Mouse (Mus musculus) limb, embryonic 10.5 days (tissue): ENCODE measurements around the gene P4ha1. TPM values are rescaled to one million over a fixed set of nuclear protein-coding genes. Genes with fewer than 3 reads are reported as not detected.

Experiments
- DNase-seq: peaks from one replicate; pipeline ENCODE4 v3.0.0-alpha.2; 2017; ENCODE audit warnings: low spot score
- H3K27ac ChIP-seq: fragments of 300-500 bp; sonication (generic); 2 replicates; pipeline ENCODE4 v1.5.1; 2016; ENCODE audit warnings: mild to moderate bottlenecking
- H3K27me3 ChIP-seq: fragments of 300-500 bp; sonication (generic); 2 replicates; pipeline ENCODE4 v1.6.1; 2016; ENCODE audit warnings: low read depth, mild to moderate bottlenecking; ENCODE audit not compliant: poor library complexity, severe bottlenecking
- H3K36me3 ChIP-seq: fragments of 300-500 bp; sonication (generic); 2 replicates; pipeline ENCODE4 v1.6.1; 2016; ENCODE audit warnings: mild to moderate bottlenecking, moderate library complexity
- H3K4me1 ChIP-seq: fragments of 300-500 bp; sonication (generic); 2 replicates; pipeline ENCODE4 v1.6.1; 2016
- H3K4me3 ChIP-seq: fragments of 300-500 bp; sonication (generic); 2 replicates; pipeline ENCODE4 v1.5.1; 2016; ENCODE audit warnings: mild to moderate bottlenecking, moderate library complexity
- H3K9me3 ChIP-seq: fragments of 300-500 bp; sonication (generic); replicated peaks from 2 replicates; pipeline ENCODE4 v1.6.1; 2016; ENCODE audit warnings: mild to moderate bottlenecking
- WGBS: fragments of 180-500 bp; shearing (Covaris S2); methylation state at CpG from one replicate; pipeline ENCODE4 v1.1.7; 2016; 5-methylcytosine and 5-hydroxymethylcytosine counted together
- polyA plus RNA-seq: library from polyadenylated mRNA; unstranded; fragments of >200 nt; fragmentation: Nextera tagmentation; extraction: Ambion mirVana; gene quantifications from 2 replicates; pipeline ENCODE4 v1.2.1, GENCODE M21; 2016

P4ha1 gene
- polyA plus RNA-seq, 1 experiment from 2014 or later, result 53.3 TPM

DNA sequence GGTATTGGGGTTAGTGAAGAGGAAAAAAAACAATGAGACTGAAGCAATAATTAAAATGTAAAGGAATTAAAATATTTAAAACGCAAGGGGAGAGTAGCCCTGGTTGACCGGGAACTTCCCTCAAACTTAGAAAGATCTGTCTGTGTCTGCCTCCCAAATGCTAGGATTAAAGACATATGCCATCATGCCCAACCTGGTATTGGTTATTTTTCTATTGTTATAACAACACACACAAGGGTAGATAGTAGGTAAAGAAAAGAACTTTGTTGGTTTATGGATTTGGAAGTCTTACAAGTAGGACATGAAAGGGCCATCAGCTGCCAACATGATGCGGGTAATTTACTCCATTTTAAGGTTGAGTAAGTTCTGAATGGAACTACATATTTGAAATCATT, 4.2 kb downstream of the P4ha1 start:
- no peak for DNase-seq
- peaks cover 13% of the 10 kb centered on the region for H3K36me3 ChIP-seq
- H3K4me1 ChIP-seq, result peaks cover 36% of the 10 kb centered on the region
- no peaks in the 10 kb centered on the region; the same call in 1 of the 2 replicates for H3K9me3 ChIP-seq
- no peak overlapping the region for H3K27ac ChIP-seq
- WGBS, result 97% methylated on average over 3 of the region's 3 CpGs
- H3K4me3 ChIP-seq, result no peak overlapping the region
- H3K27me3 ChIP-seq, result no peaks in the 10 kb centered on the region

DNA sequence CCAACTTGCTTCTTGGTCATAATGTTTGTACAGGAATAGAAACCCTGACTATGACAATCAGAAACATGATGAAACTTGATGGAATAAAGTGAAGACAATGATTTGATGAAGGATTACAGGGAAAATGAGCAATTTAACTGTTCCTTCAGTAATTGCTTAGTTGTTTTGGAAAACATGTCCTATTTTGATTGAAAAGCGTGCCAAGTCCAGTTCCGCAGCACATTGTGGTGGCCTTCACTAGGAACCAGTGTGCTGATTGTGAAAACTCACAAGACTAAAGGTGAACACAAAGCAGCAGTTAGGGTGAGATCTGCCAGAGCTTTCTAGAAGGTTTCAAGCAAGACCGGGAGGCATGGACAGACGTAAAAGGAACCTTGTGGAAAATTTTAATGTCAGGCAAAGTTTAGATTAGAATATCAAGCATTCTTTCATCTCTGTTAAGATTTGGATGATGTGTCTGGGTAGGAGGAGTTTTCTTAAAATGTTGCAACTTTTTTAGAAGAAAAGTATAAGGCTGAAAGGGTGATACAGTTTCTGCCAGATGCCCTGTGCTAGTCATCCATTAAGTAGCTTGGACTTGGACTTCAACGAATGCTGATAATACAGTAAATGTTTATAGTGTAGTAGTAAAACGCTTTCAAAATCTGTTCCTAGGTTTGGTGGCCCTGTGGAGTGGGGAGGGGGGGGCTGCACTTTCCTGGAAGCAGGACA, 8.6 kb downstream of the P4ha1 start:
- H3K27ac ChIP-seq, result no peak overlapping the region
- H3K4me1 ChIP-seq, result peaks cover 5% of the 10 kb centered on the region; the same call in 1 of the 2 replicates
- no peak overlapping the region for H3K4me3 ChIP-seq
- no peak for DNase-seq
- no peaks in the 10 kb centered on the region; the same call in 1 of the 2 replicates for H3K9me3 ChIP-seq
- WGBS, result 89% methylated on average over 6 of the region's 6 CpGs
- H3K36me3 ChIP-seq, result peaks cover 13% of the 10 kb centered on the region
- H3K27me3 ChIP-seq, result no peaks in the 10 kb centered on the region

DNA sequence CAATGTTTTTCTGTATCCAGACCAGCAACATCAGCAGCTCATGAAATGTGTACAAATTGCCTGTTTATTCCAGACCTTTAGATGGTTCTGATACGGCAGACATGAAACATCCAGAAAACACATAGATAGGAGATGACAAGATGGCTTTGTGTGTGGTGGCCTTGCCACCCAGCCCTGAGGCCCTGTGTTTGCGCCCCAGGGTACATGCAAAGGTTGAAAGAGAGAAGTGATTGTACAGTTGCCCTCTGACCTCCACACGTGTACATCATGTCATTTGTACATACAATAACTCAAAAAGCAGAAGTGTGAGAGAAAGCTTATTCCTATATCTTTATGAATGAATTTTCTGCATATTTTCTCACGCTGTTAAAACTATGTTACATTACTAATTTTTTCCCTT, 10.3 kb downstream of the P4ha1 start:
- Histone ChIP-seq H3K36me3 (peaks cover 19% of the 10 kb centered on the region), H3K27ac (no peak overlapping the region), H3K4me3 (no peak overlapping the region), H3K9me3 (no peaks in the 10 kb centered on the region; the same call in 1 of the 2 replicates), H3K4me1 (peaks cover 3% of the 10 kb centered on the region; the same call in 1 of the 2 replicates), H3K27me3 (no peaks in the 10 kb centered on the region)
- 88% methylated on average over 4 of the region's 4 CpGs for WGBS
- no peak for DNase-seq

DNA sequence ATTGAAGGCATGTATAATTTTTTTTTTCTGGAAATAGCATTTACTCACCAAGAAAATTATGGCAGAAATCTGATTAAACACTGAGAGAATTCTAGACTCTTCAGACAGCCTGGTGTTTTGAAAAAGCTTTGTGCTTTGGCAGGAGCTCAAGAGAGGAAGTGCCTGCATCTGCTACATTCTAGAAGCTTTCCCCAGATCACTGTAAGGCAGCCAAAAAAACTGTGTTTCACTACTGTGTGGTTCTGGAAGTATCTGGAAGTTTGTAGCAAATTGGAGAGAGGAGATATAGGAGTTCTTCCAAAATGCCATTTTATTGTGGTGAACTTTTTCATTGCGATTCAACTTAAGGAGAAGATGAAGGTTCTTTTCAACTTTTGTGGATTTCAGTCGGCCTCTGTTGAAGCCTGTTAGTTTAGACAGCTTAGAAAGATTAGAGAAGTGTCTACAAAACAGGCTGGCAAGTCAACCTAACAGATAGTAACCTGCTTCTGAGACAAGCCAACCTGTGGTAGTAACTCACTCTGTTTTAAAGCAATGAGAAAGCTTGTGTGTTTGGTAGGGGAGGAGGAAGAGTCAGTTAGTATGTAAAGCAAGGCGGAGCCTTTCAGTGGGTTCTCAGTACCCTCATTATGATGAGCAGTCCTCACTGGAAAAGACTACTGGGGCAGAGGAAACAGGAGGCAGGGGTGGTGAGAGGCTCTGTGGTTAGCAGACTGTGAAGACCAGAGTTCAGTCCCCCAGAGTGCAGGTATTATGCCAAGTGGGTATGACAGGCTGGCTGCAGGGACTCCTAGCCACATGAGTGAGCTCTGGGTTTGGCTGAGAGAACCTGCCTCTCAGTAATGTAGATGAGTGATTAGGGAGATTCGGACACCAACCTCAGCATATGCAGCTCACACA, 12.1 kb downstream of the P4ha1 start:
- Histone ChIP-seq H3K4me3 (no peak overlapping the region), H3K4me1 (peaks cover 3% of the 10 kb centered on the region; the same call in 1 of the 2 replicates), H3K27me3 (no peaks in the 10 kb centered on the region), H3K36me3 (peaks cover 28% of the 10 kb centered on the region), H3K27ac (no peak overlapping the region), H3K9me3 (no peaks in the 10 kb centered on the region)
- whole genome bisulfite sequencing, result 87% methylated on average over 4 of the region's 4 CpGs
- no peak for DNase-seq

DNA sequence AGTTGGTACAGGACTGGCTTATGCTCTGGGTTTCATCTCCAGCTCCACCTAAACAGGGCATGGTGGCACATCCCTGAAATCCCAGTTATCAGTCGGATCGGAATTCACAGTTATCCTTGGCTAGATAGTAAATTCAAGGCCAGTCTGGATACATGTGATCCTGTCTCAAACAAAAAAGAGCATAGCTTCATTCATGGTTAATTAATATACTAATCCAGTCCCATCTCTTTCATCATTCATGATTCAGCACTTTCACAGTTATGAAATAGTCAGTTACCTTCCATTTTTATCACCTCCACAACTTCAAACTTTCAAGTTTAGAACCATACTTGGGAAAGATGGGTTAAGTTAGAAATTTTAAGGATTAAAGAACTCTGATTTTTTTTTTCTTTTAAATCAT, 13.0 kb downstream of the P4ha1 start:
- H3K36me3 ChIP-seq, result peaks cover 38% of the 10 kb centered on the region
- WGBS, result 92% methylated on average over 2 of the region's 2 CpGs
- no peak overlapping the region for H3K27ac ChIP-seq
- DNase-seq, result no peak
- H3K4me1 ChIP-seq, result no peaks in the 10 kb centered on the region
- H3K4me3 ChIP-seq, result no peak overlapping the region
- H3K27me3 ChIP-seq, result no peaks in the 10 kb centered on the region
- H3K9me3 ChIP-seq, result no peaks in the 10 kb centered on the region

DNA sequence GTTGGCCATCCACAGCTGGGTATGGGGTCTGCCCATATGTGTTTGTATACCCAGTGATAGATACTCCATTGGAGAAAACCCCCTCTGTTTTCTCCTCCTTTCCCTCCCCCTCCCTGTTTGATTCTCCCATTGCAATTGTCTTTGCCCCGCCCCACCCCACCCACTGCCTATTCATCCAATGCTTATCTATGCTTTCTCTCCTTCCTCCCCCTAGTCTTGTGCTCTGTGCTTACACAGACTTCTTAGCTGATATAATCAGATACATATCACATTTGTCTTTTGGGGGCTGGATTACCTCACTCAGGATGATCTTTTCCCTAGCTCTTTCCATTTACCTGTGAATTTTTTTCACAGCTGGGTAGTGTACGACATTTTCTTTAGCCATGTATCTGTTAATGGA, 23.5 kb downstream of the P4ha1 start:
- 94% methylated on average over 2 of the region's 2 CpGs for WGBS

DNA sequence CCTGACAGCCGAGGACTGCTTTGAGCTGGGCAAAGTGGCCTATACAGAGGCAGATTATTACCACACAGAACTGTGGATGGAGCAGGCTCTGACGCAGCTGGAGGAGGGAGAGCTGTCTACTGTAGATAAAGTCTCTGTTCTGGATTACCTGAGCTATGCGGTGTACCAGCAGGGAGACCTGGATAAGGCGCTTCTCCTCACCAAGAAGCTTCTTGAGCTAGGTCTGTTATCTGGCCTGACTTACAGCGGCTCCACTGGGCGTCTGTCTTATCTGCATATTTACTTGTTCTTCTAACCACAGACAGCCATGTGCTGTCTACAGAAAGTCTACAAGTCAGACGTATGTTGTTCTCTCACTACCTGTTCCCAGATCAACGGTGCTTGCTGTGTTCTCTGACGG, 25.1 kb downstream of the P4ha1 start:
- no peak for DNase-seq
- Histone ChIP-seq H3K27me3 (no peaks in the 10 kb centered on the region), H3K36me3 (peaks cover 96% of the 10 kb centered on the region), H3K9me3 (no peaks in the 10 kb centered on the region), H3K4me3 (no peak overlapping the region), H3K27ac (no peak overlapping the region), H3K4me1 (no peaks in the 10 kb centered on the region)
- 93% methylated on average over 9 of the region's 9 CpGs for WGBS

More for the DNA sequence above, 23.5 kb downstream of the P4ha1 start:
- Histone ChIP-seq H3K27ac (no peak overlapping the region), H3K4me1 (no peaks in the 10 kb centered on the region), H3K27me3 (no peaks in the 10 kb centered on the region), H3K9me3 (no peaks in the 10 kb centered on the region), H3K36me3 (peaks cover 92% of the 10 kb centered on the region), H3K4me3 (no peak overlapping the region)
- no peak for DNase-seq

DNA sequence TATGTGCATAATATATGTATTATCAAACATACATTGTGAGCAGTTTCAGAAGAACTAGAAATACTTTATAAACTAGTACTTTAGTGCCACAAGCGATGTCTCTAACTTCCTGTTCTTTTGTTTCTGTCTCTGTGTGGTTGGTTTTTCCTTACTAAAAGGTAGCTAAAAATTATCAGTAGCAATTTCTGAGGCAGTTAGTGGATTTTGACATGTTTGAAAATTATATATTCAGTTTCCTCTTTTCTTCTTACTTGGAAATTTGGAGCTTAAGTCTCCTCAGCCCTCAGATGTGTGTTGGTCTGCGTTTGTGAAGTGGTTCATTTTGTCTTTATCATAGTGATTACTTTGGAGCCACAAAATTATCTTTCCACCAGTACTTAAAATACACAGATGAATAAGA, 26.4 kb downstream of the P4ha1 start:
- H3K27me3 ChIP-seq, result no peaks in the 10 kb centered on the region
- DNase-seq, result no peak
- WGBS, result 97% methylated on average over 2 of the region's 2 CpGs
- H3K36me3 ChIP-seq, result peaks cover 95% of the 10 kb centered on the region
- H3K4me3 ChIP-seq, result no peak overlapping the region
- no peak overlapping the region for H3K27ac ChIP-seq
- H3K9me3 ChIP-seq, result no peaks in the 10 kb centered on the region
- no peaks in the 10 kb centered on the region for H3K4me1 ChIP-seq

DNA sequence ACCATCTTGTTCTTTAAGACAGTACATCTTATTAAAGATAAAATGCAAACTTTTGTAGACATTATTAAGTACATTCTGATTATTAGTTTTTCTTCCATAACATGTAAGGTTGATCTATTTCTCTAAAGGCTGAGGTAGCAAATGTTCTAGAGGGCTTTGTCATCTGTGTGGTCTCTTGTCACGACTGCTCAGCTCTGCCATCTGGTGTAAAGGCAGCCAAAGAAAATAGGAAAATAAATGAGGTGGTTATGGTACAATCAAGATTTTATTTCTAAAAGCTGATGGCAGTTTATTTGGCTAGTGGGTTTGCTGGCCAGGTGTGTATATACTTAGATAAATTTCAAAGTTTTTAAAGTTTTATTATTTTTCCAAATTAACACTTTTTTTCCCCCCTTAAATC, 30.0 kb downstream of the P4ha1 start:
- H3K27ac ChIP-seq, result no peak overlapping the region
- H3K27me3 ChIP-seq, result no peaks in the 10 kb centered on the region
- no peak overlapping the region for H3K4me3 ChIP-seq
- DNase-seq, result no peak
- 82% methylated on average over 1 of the region's 1 CpGs for WGBS
- peaks cover 90% of the 10 kb centered on the region for H3K36me3 ChIP-seq
- H3K4me1 ChIP-seq, result no peaks in the 10 kb centered on the region
- no peaks in the 10 kb centered on the region for H3K9me3 ChIP-seq

DNA sequence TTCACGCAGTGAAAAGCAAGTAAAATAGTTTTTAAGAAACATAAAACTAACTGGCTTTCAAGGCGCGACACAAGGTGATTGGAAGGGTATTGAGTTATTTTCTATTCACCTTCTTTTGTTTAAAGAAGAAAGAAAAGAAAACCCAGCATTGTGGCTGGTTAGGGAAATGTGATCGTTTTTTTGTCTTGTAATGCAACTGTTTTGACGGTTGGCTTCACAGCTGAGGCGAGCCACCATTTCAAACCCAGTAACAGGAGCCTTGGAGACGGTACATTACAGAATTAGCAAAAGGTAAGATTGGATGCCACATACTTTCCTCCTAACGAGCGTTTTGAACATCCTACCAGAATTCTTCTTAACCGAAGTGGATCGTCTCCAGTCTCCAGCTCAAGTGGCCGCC, 31.0 kb downstream of the P4ha1 start:
- 95% methylated on average over 12 of the region's 12 CpGs for WGBS
- no peak overlapping the region for H3K27ac ChIP-seq
- no peak for DNase-seq
- H3K27me3 ChIP-seq, result no peaks in the 10 kb centered on the region
- peaks cover 89% of the 10 kb centered on the region for H3K36me3 ChIP-seq
- H3K4me3 ChIP-seq, result no peak overlapping the region
- H3K9me3 ChIP-seq, result no peaks in the 10 kb centered on the region
- H3K4me1 ChIP-seq, result no peaks in the 10 kb centered on the region

DNA sequence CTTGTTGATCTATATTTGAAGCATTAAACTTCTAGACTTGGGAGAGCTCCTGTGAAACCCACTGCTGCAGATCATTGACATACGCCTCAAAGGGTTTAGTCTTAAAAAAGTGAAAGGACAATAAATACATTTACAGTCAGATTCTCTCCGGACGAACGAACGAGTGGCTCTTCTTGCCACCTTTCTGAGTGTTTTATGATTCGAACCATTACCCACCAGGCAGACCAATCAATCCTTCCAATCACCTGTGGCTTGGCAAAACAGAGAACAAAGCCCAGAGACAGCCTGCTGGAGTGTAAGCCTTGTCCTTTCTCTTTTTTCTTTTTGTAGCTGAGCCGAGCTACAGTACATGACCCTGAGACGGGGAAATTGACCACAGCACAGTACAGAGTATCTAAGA, 31.9 kb downstream of the P4ha1 start:
- DNase-seq, result no peak
- H3K27ac ChIP-seq, result no peak overlapping the region
- H3K9me3 ChIP-seq, result no peaks in the 10 kb centered on the region
- no peak overlapping the region for H3K4me3 ChIP-seq
- no peaks in the 10 kb centered on the region for H3K27me3 ChIP-seq
- no peaks in the 10 kb centered on the region for H3K4me1 ChIP-seq
- 69% methylated on average over 8 of the region's 8 CpGs for whole genome bisulfite sequencing
- peaks cover 91% of the 10 kb centered on the region for H3K36me3 ChIP-seq

DNA sequence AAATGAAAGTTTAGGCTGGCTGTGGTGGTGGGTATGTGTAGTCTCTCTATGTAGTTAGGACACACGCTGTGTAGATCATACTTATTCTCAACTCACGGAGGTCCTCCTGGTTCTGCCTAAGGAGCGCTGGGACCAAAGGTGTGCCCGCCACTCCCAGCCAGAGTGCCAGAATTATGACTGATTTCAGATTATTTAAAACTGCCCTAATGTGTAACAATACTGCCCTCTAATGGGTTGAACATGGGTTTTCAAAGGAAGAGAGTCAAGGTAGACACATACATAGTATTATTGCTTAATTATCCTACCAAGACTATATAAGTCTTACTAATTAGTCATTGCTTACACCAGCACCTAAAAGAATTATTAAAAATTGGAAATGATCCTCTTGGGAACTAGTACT, 35.6 kb downstream of the P4ha1 start:
- Histone ChIP-seq H3K4me3 (no peak overlapping the region), H3K9me3 (no peaks in the 10 kb centered on the region), H3K4me1 (no peaks in the 10 kb centered on the region), H3K27ac (no peak overlapping the region), H3K27me3 (no peaks in the 10 kb centered on the region), H3K36me3 (peaks cover 92% of the 10 kb centered on the region)
- 91% methylated on average over 4 of the region's 4 CpGs for WGBS
- no peak for DNase-seq

DNA sequence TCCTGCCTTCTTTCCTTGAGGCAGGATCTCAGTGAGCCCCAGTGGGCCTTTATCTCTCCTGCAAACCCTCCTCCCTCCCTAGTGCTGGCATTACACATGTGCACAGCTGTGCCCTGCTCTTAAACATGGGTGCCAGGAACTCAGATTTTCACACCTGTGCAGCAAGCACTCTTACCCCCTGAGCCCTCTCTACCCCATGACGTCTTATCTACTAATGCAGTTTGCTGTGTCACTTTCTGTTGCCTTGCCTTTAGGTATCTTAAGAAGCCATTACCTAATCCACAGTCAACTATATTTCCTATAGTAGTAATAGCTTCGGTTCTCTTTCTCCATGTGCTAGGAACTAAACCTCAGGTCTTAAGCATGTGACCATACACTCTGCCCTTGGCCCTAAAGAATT, 40.1 kb downstream of the P4ha1 start:
- H3K27ac ChIP-seq, result no peak overlapping the region
- DNase-seq, result no peak
- H3K4me1 ChIP-seq, result no peaks in the 10 kb centered on the region
- H3K36me3 ChIP-seq, result peaks cover 98% of the 10 kb centered on the region
- H3K9me3 ChIP-seq, result no peaks in the 10 kb centered on the region
- H3K4me3 ChIP-seq, result no peak overlapping the region
- no peaks in the 10 kb centered on the region for H3K27me3 ChIP-seq
- WGBS, result 90% methylated on average over 2 of the region's 2 CpGs
